Mouse (Mus musculus): ENCODE data around the gene H2al1m. TPM values are rescaled to one million over a fixed set of nuclear protein-coding genes. Genes with fewer than 3 reads are reported as not detected.
"Not testable (repeated sequence)": the region's sequence is repeated elsewhere in the genome, so short reads cannot be mapped to it uniquely, and the experiment has no call there.

Gene H2al1m
- total RNA-seq, 2 experiments from 2014 or later, result not detected

- peak; percentile 71 for DNase-seq
- intact Hi-C loops (cut with DNase I), result no loop called here
- H3K4me3 ChIP-seq, result peak within 1 kb of the TSS; percentile 83
- TF ChIP-seq CTCF (IDR thresholded peaks at IDR 0.05), result no peak
- H3K27ac ChIP-seq, result peak within 1 kb of the TSS; percentile 84
Observed at GRCm38 (mm10) chrX:9272460-9273361, 10.9 kb upstream of the H2al1m start, which contains the start of gene Xk. Gene Xk, plus strand, starts transcription at chrX:9272756.

GRCm38 (mm10) chrX:9273377-9274002 lies 10.1 kb upstream of the H2al1m start:
- intact Hi-C loops (cut with DNase I), result no loop called here
- H3K4me3 ChIP-seq, result peak overlapping the region; percentile 83
- no peak for DNase-seq
- no peak for TF ChIP-seq CTCF (IDR thresholded peaks at IDR 0.05)
- peak overlapping the region; percentile 84 for H3K27ac ChIP-seq

DNA sequence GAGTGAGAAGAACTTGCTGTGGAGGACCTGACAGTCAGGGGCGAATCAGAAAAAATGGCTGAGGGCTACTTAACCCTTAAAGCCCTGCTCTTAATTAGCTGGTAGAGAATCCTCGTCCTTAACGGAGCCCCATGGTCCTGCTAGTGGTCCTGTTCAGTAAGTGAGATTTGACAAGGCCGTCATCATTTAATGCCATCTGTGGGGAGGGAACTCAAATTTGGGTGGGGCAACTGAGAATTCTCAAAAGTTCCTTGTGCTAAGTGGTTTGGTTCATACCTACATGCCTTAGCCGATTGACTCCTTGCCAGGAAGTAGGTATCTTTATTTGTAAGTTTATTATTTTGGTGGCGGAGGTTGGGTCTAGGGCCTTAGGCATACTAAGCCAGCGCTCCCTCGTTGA lies 9.2 kb upstream of the H2al1m start:
- H3K27ac ChIP-seq, result no peak overlapping the region
- no peak for DNase-seq
- intact Hi-C loops (cut with DNase I), result no loop called here
- TF ChIP-seq CTCF (IDR thresholded peaks at IDR 0.05), result no peak
- no peak overlapping the region for H3K4me3 ChIP-seq

- not testable (repeated sequence) for H3K4me3 ChIP-seq, H3K27ac ChIP-seq, DNase-seq
- intact Hi-C loops (cut with DNase I), result loop anchor here (5.0 kb wide), 1 partner anchor 264 kb away; no protein-coding TSS in a partner anchor
Observed at GRCm38 (mm10) chrX:9293140-9293829, 9.7 kb downstream of the H2al1m start.

DNA sequence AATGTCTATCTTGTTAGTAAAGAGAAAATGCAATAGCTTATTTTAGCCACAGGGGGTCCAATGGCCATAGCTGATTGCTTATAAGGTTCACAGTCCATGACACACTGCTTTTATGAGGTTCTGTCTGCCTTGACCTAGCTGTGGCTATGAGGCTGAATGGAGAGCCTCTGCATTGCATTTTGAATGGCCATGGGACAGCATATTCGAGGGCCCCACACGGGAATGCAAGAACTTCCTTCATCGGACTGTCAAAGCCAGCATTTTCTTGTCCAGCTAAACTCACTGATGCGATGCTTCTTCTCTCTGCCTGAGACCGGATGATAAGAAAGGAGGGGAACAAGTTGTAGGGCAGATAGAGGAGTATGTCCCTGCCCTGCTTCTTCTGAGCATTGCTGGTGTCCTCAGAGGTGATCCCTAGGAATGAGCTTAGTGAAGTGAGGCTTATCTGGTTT lies 14.9 kb downstream of the H2al1m start:
- intact Hi-C loops (cut with DNase I), result no loop called here
- no peak for TF ChIP-seq CTCF (IDR thresholded peaks at IDR 0.05)
- H3K27ac ChIP-seq, result no peak overlapping the region
- no peak overlapping the region for H3K4me3 ChIP-seq
- no peak for DNase-seq

DNA sequence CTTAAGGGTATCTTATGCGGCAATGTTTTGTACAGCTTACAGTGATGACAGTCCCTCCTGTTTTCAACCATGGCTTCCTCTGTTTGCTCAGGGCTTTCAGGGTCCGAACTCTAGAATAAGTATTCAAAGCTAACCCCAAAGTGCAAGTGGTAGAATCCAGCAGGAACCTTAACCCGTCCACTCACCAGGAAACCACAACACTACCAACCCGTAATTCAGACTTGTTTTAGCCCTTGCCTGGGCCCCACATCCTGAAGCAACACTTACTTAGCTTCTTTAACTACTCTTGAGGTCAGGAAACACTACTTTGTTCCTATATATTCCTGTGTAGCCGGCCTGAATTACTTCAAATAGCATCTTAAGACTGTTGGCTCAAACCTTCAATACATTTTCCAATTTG lies 19.2 kb downstream of the H2al1m start:
- intact Hi-C loops (cut with DNase I), result no loop called here
- no peak for DNase-seq
- H3K27ac ChIP-seq, result no peak overlapping the region
- H3K4me3 ChIP-seq, result no peak overlapping the region
- TF ChIP-seq CTCF (IDR thresholded peaks at IDR 0.05), result no peak

DNA sequence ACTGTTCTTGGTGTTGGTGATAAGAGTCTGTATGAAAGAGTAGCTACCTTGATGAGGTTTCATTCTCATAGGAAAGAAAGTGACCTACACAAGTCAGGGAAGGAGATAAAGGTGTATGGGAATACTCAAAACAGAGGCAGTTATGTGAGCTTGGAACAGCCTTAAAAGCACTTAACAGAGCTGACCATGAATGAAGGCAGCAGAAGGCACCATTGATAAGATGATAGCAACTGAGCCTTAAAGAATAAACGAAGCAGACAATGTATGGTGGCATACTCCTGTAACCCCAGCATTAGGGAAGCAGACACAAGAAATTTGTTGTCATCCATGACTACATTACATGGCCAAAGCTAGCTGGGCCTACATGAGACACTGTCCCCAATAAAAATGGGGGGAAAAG lies 19.9 kb downstream of the H2al1m start:
- no peak for TF ChIP-seq CTCF (IDR thresholded peaks at IDR 0.05)
- no peak for DNase-seq
- intact Hi-C loops (cut with DNase I), result no loop called here

DNA sequence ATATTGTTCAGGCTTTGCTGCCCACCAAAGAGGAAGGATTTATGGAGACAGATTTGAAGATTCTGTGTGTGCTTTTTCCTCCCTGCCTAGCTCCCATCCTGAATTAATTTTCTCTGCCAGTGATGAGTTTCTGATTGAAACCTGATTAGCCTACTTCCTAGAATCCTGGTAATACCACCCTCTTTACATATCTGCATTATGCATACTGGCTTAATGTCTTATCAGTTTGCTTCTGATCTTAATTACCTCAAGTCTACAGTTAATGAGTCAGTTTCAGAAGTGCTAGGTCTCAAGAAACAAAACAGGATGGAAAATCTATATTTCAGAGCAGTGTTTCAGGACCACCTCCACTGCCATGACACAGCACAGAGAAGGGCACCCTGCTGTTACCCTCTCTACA lies 32.9 kb downstream of the H2al1m start:
- H3K27ac ChIP-seq; intact Hi-C loops (cut with DNase I); H3K4me3 ChIP-seq; DNase-seq: not testable (repeated sequence)

More for the DNA sequence above, 19.9 kb downstream of the H2al1m start:
- no peak overlapping the region for H3K27ac ChIP-seq
- no peak overlapping the region for H3K4me3 ChIP-seq

GRCm38 (mm10) chrX:9327954-9328353 lies 44.4 kb downstream of the H2al1m start:
- H3K27ac ChIP-seq; DNase-seq; intact Hi-C loops (cut with DNase I); H3K4me3 ChIP-seq: not testable (repeated sequence)

DNA sequence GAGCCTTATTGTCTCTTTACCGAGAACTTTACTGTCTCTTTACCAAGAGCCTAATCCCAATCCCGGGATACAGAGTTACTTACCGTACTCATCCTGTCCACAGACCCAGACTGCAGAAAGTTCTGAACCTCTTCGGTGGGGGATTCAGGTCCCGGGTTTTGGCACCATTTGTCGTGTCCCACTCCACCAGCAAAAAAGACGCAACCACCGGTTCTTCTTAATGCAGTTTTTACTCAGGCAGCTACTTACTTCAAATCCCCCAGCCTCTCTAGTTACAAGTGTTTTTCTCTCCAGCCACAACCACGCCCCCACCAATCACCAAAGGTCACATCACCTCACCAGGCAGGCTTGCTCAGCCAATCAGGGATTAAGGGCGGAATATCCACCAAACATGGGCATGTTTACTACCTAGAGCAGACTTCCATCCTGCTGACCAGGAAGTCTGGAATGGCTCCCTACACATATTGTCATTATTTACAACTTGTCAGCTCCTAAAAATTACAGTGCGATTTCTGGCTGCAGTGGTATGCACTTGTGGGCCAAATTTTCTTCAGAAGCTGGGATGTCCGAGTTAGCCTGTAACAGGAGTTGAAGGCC lies 48.9 kb downstream of the H2al1m start:
- intact Hi-C loops (cut with DNase I), result not testable (repeated sequence)
- DNase-seq, result peak; percentile 26
- Histone ChIP-seq H3K4me3 (peak overlapping the region; percentile 43), H3K27ac (peak overlapping the region; percentile 35)

DNA sequence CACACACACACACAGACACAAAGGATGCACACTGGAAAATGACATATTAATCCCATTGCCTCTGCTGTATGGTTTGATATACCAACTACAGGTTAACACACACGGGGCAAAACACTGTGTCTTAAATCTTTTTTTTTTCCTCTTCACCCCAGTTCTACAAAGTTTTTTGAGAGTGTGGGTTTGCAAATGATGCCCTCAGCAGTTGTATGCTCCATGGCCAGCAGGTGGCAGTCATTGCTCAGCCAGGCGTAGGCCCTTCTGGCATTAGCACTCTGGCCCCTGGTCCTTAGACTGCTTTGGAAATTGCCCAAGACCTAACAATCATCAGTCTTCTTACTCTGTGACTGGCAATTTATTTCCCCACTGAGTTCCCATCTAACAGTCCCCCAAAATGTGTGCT lies 49.5 kb downstream of the H2al1m start:
- H3K27ac ChIP-seq; H3K4me3 ChIP-seq; intact Hi-C loops (cut with DNase I): not testable (repeated sequence)
- peak; percentile 51 for DNase-seq
- peak; percentile 47 for TF ChIP-seq CTCF (IDR thresholded peaks at IDR 0.05)

Other genes starting within 250 kb of the H2al1m start
- not detected for gene Fthl17f, start 220.7 kb upstream of the H2al1m start, total RNA-seq (2021)
- gene 4930402K13Rik, start 179.2 kb upstream of the H2al1m start, total RNA-seq (2021), result not detected
- under 1 TPM; 0.13 to 0.73 TPM for gene Lancl3, start 83.9 kb upstream of the H2al1m start, total RNA-seq (2021)
- gene Gm14862, start 26.9 kb upstream of the H2al1m start, total RNA-seq (2021), result not detected
- 1 to 10 TPM; 4.3 to 6.4 TPM for gene Xk, start 11.0 kb upstream of the H2al1m start, total RNA-seq (2021)
- gene H2al1k, start 66.9 kb downstream of the H2al1m start, total RNA-seq (2021), result not detected
- gene Cybb, start 204.0 kb downstream of the H2al1m start, total RNA-seq (2021), result 1 to 10 TPM in 1 of 2 experiments, under 1 TPM in 1; 0.77 to 2.8 TPM